Mouse (Mus musculus) E14TG2a.4 (cell line): ENCODE measurements around the gene Clybl.

Experiments used
- CTCF ChIP-seq: conservative IDR thresholded peaks from 2 replicates; pipeline ENCODE4 v1.5.1; 2014; ENCODE audit warnings: low read length
- NANOG ChIP-seq: IDR thresholded peaks from 2 replicates; pipeline ENCODE4 v1.6.1; 2014; ENCODE audit warnings: borderline replicate concordance, low read length, mixed read lengths

GRCm38 (mm10) chr14:122136368-122136928, 45.1 kb upstream of the Clybl start:
- no peak for TF ChIP-seq CTCF
- no peak for TF ChIP-seq NANOG
